Mouse (Mus musculus) heart, adult 2 months (tissue): ENCODE measurements around the gene Wnt3a.

Source experiments
- CTCF ChIP-seq: fragments of 200-600 bp; IDR thresholded peaks from 2 replicates; pipeline ENCODE4 v1.8.1; 2022; ENCODE audit warnings: antibody characterized with exemption, mild to moderate bottlenecking, moderate library complexity
- POLR2A ChIP-seq: fragments of 200-500 bp; IDR thresholded peaks from 2 replicates; pipeline ENCODE4 v1.6.1; 2011; ENCODE audit warnings: mild to moderate bottlenecking, low read depth, low read length, control low read depth; ENCODE audit not compliant: insufficient read depth

DNA sequence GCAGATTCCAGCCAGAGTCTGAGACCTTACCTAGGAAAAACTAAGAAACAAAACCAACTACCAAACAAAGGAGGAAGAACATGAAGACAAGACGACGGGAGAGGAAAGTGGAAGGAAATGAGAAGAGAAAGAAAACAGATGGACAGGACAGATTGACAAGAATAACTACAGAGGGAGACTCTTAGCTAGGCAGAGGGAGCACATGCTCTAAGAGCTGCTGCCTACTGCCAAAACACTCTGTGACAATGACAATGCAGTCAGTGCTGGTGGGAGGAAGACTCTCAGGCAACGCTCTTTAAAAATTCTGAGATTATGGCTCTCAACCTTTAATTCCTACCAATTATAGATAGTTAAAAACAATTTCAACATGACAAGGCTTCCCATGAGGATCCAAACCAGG, 73.6 kb downstream of the Wnt3a start:
- TF ChIP-seq POLR2A (no peak), CTCF (no peak)
